Mouse (Mus musculus): ENCODE results near the gene Rasal1. TPM values are rescaled to one million over a fixed set of nuclear protein-coding genes. Genes with fewer than 3 reads are reported as not detected.

Rasal1 gene
- total and polyA plus RNA-seq, 3 experiments, result 0.33 TPM; not detected in 2

DNA sequence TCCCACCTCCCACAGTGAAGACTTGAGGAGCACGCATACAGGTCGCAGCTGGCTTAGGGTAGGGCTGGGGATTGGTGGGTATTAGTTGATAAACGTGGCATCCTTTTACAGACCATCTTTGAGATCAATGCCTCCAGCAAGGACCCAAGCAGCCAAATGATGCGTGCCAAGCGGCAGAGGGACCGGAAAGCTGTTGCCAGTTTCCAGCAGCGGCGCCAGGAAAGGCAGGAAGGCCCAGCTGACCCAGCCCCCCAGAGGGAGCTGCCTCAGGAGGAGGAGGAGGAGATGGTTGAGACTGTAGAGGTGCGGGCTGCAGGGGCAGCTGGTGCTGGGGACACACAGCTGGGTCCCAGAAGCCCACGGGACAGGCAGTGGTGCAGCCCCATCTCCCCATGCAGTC is 24.2 kb upstream of the Rasal1 start:
- intact Hi-C loops (cut with DNase I), result no loop called here
- Histone ChIP-seq H3K27me3 (ENCODE audit: control insufficient read depth, insufficient read depth, low read length) (no peaks in the 10 kb centered on the region), H3K79me2 (replicated peaks; ENCODE audit: control insufficient read depth, insufficient read depth, low read length) (no peaks in the 10 kb centered on the region), H3K4me3 (no peak overlapping the region), H3K4me1 (ENCODE audit: control insufficient read depth, insufficient read depth, low read length) (no peaks in the 10 kb centered on the region), H3K9ac (ENCODE audit: low read depth, low read length) (no peak overlapping the region), H3K27ac (no peak overlapping the region), H3K36me3 (ENCODE audit: control insufficient read depth, insufficient read depth, low read length) (no peaks in the 10 kb centered on the region)
- TF ChIP-seq CTCF (IDR thresholded peaks at IDR 0.05) (no peak), POLR2A (IDR thresholded peaks at IDR 0.05; ENCODE audit: insufficient read depth, low read depth, low read length) (no peak), EP300 (IDR thresholded peaks at IDR 0.05; ENCODE audit: insufficient read depth, low read depth, low read length) (no peak)
- whole genome bisulfite sequencing, result 78% methylated on average over 10 of the region's 10 CpGs
- DNase-seq, result no peak

DNA sequence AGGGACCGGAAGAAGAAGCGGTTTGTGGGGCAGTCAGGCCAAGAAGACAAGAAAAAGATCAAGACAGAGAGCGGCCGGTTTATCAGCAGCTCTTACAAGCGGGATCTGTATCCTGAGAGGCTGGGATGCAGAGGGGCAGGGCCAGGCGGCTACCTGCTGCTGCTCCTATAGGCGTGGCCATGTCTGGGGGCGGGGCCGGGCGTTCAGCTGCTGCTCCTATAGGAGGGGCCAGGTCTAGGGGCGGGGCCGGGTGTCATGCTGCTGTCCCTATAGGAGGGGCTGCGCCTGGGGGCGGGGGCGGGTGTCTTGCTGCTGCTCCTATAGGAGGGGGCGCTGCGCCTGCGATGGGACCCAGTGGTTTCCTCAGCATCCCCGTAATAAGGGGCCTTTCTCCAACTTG is 22.2 kb upstream of the Rasal1 start:
- no peak for DNase-seq
- Histone ChIP-seq H3K27me3 (ENCODE audit: control insufficient read depth, insufficient read depth, low read length) (no peaks in the 10 kb centered on the region), H3K79me2 (replicated peaks; ENCODE audit: control insufficient read depth, insufficient read depth, low read length) (no peaks in the 10 kb centered on the region), H3K4me1 (ENCODE audit: control insufficient read depth, insufficient read depth, low read length) (no peaks in the 10 kb centered on the region), H3K36me3 (ENCODE audit: control insufficient read depth, insufficient read depth, low read length) (no peaks in the 10 kb centered on the region), H3K9ac (ENCODE audit: low read depth, low read length) (no peak overlapping the region), H3K4me3 (no peak overlapping the region), H3K27ac (no peak overlapping the region)
- TF ChIP-seq EP300 (IDR thresholded peaks at IDR 0.05; ENCODE audit: insufficient read depth, low read depth, low read length) (no peak), POLR2A (IDR thresholded peaks at IDR 0.05; ENCODE audit: insufficient read depth, low read depth, low read length) (no peak), CTCF (IDR thresholded peaks at IDR 0.05) (no peak)
- 71% methylated on average over 19 of the region's 19 CpGs for WGBS
- intact Hi-C loops (cut with DNase I), result no loop called here

DNA sequence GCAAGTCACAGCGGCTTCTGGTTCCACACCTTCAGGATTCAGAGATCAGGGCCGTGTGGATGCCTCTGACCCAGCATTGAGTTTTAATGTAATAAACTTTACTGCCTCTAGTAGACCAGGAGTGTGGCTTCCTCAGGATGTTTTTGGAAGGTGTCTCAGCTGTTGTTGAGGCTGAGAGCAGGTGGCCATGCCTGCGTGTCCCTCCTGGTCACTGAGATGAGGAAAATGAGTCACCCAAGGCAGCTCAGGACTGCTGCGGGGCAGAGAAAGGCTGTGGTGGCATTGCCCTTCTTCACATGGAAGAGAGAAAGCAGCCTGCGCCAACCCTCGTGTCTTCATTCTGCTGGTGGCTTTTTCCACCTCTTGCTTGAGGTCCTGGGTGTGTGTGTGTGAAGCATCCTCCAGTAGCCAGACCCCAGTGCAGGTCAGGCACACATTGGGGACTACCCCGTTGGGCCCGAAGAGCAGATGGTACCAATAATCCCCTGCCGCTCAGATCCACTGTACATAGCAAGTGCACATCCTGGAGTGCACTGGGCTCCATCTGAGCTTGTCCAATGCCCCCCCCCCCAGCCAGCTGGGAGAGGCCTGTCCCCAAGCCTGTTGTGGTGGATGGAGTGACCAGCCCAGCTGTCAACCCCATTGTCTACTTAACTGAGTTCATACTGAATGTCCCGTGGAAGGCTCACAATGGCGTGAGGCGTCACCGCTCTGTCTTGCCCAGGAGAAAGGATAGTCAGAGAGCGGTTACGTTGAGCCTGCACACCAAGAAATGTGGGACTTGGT is 20.9 kb upstream of the Rasal1 start:
- 87% methylated on average over 15 of the region's 15 CpGs for WGBS
- no peaks in the 10 kb centered on the region for H3K4me1 ChIP-seq (ENCODE audit: control insufficient read depth, insufficient read depth, low read length)
- no peak overlapping the region for H3K27ac ChIP-seq
- intact Hi-C loops (cut with DNase I), result no loop called here
- no peaks in the 10 kb centered on the region for H3K27me3 ChIP-seq (ENCODE audit: control insufficient read depth, insufficient read depth, low read length)
- H3K79me2 ChIP-seq (replicated peaks; ENCODE audit: control insufficient read depth, insufficient read depth, low read length), result no peaks in the 10 kb centered on the region
- no peaks in the 10 kb centered on the region for H3K36me3 ChIP-seq (ENCODE audit: control insufficient read depth, insufficient read depth, low read length)
- H3K9ac ChIP-seq (ENCODE audit: low read depth, low read length), result no peak overlapping the region
- no peak overlapping the region for H3K4me3 ChIP-seq
- no peak for TF ChIP-seq CTCF (IDR thresholded peaks at IDR 0.05)
- TF ChIP-seq EP300 (IDR thresholded peaks at IDR 0.05; ENCODE audit: insufficient read depth, low read depth, low read length), result no peak
- TF ChIP-seq POLR2A (IDR thresholded peaks at IDR 0.05; ENCODE audit: insufficient read depth, low read depth, low read length), result no peak
- no peak for DNase-seq

DNA sequence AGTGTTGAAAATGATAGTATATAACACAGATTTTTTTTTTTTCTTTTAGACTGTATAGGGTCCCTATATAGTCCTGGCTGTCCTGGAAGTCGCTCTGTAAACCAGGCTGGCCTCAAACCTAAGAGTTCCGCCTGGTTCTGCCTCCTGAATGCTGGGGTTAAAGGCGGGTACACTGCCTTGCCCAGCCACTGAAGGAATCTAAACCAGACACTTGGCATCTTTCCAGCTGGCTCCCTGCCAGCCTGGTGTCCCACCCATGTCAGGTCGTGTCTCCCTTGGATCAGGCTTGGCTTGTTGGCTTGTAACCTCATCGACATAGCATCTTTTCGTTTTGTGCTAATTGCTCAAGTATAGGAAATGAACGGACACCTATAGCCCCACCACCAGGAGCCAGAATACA is 20.0 kb upstream of the Rasal1 start:
- H3K4me1 ChIP-seq (ENCODE audit: control insufficient read depth, insufficient read depth, low read length), result no peaks in the 10 kb centered on the region
- H3K36me3 ChIP-seq (ENCODE audit: control insufficient read depth, insufficient read depth, low read length), result no peaks in the 10 kb centered on the region
- H3K27me3 ChIP-seq (ENCODE audit: control insufficient read depth, insufficient read depth, low read length), result no peaks in the 10 kb centered on the region
- WGBS, result 46% methylated on average over 7 of the region's 7 CpGs
- no peak overlapping the region for H3K4me3 ChIP-seq
- DNase-seq, result no peak
- intact Hi-C loops (cut with DNase I), result no loop called here
- H3K79me2 ChIP-seq (replicated peaks; ENCODE audit: control insufficient read depth, insufficient read depth, low read length), result no peaks in the 10 kb centered on the region
- no peak for TF ChIP-seq EP300 (IDR thresholded peaks at IDR 0.05; ENCODE audit: insufficient read depth, low read depth, low read length)
- no peak for TF ChIP-seq CTCF (IDR thresholded peaks at IDR 0.05)
- TF ChIP-seq POLR2A (IDR thresholded peaks at IDR 0.05; ENCODE audit: insufficient read depth, low read depth, low read length), result no peak
- H3K9ac ChIP-seq (ENCODE audit: low read depth, low read length), result no peak overlapping the region
- H3K27ac ChIP-seq, result no peak overlapping the region

DNA sequence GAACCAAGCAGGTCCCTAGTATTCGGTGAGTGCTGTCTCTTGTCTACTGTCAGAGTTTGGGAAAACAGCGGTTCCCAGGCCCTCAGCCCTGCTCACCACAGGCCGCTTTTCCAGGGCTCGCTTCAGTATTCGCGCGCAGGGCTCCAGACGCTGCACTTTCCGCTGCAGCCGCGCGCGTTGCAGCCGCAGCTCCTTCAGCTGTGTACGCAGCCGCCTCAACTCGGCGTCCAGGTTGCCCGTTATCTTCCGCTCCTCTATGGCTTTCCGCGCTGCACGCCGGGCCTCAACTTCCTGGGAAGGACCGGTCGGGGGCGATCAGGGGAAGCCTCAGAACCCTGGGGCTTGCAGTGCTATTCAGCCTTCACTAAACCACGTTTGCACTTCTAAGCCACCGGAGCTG is 17.5 kb upstream of the Rasal1 start:
- no peak for DNase-seq
- 5% methylated on average over 29 of the region's 29 CpGs for WGBS
- Histone ChIP-seq H3K36me3 (ENCODE audit: control insufficient read depth, insufficient read depth, low read length) (no peaks in the 10 kb centered on the region), H3K4me3 (no peak overlapping the region), H3K4me1 (ENCODE audit: control insufficient read depth, insufficient read depth, low read length) (no peaks in the 10 kb centered on the region), H3K79me2 (replicated peaks; ENCODE audit: control insufficient read depth, insufficient read depth, low read length) (no peaks in the 10 kb centered on the region), H3K27ac (no peak overlapping the region), H3K9ac (ENCODE audit: low read depth, low read length) (no peak overlapping the region), H3K27me3 (ENCODE audit: control insufficient read depth, insufficient read depth, low read length) (no peaks in the 10 kb centered on the region)
- intact Hi-C loops (cut with DNase I), result no loop called here
- TF ChIP-seq EP300 (IDR thresholded peaks at IDR 0.05; ENCODE audit: insufficient read depth, low read depth, low read length) (no peak), POLR2A (IDR thresholded peaks at IDR 0.05; ENCODE audit: insufficient read depth, low read depth, low read length) (no peak), CTCF (IDR thresholded peaks at IDR 0.05) (no peak)

DNA sequence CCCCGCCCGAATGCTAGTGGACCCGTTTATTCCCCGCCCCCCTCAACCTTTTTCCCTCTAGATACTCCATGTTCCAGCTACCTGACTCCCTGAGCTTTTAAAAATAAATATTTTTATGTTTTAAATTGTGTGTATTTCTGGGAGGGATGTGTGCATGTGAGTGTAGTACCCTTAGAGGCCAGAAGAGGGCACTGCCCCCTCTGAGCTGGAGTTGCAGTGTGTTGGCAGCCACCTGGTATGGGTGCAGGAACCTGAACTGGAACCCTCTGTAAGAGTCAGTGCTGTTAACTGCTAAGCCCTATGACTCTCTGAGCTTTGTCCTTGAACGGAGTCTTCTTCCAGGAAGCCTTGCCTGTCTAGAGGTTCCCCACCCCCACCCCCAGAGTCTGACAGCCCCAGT is 16.7 kb upstream of the Rasal1 start:
- no peaks in the 10 kb centered on the region for H3K27me3 ChIP-seq (ENCODE audit: control insufficient read depth, insufficient read depth, low read length)
- DNase-seq, result no peak
- WGBS, result 90% methylated on average over 5 of the region's 5 CpGs
- H3K4me3 ChIP-seq, result no peak overlapping the region
- no peaks in the 10 kb centered on the region for H3K79me2 ChIP-seq (replicated peaks; ENCODE audit: control insufficient read depth, insufficient read depth, low read length)
- H3K36me3 ChIP-seq (ENCODE audit: control insufficient read depth, insufficient read depth, low read length), result no peaks in the 10 kb centered on the region
- no peak overlapping the region for H3K9ac ChIP-seq (ENCODE audit: low read depth, low read length)
- no peaks in the 10 kb centered on the region for H3K4me1 ChIP-seq (ENCODE audit: control insufficient read depth, insufficient read depth, low read length)
- TF ChIP-seq POLR2A (IDR thresholded peaks at IDR 0.05; ENCODE audit: insufficient read depth, low read depth, low read length), result no peak
- no peak for TF ChIP-seq EP300 (IDR thresholded peaks at IDR 0.05; ENCODE audit: insufficient read depth, low read depth, low read length)
- no peak for TF ChIP-seq CTCF (IDR thresholded peaks at IDR 0.05)
- H3K27ac ChIP-seq, result no peak overlapping the region
- intact Hi-C loops (cut with DNase I), result no loop called here

Measured in heart, adult 2 months (tissue).